Mouse (Mus musculus) MEL-GATA-1-ER (cell line): ENCODE data around the gene Psmd10.

ENCODE experiments used
- DNase-seq: peaks from one replicate; pipeline ENCODE4 v3.0.0-alpha.2; 2012; ENCODE audit warnings: low read depth; ENCODE audit errors: extremely low read depth

Gene Psmd10

GRCm38 (mm10) chrX:140956272-140956940, at the start of gene Psmd10, which contains the start of gene Atg4a:
Gene Psmd10, minus strand, starts transcription at chrX:140956728.
Gene Atg4a, plus strand, starts transcription at chrX:140956907.
- peak; percentile 99 for DNase-seq

- DNase-seq = no peak
Observed at GRCm38 (mm10) chrX:140998885-140999284, 42.4 kb upstream of the Psmd10 start.

- DNase-seq = no peak
Observed at GRCm38 (mm10) chrX:140997912-140998545, 41.5 kb upstream of the Psmd10 start.

- no peak for DNase-seq
Observed at GRCm38 (mm10) chrX:140996909-140997516, 40.5 kb upstream of the Psmd10 start.

GRCm38 (mm10) chrX:140985256-140985655, 28.7 kb upstream of the Psmd10 start:
- DNase-seq = no peak

- DNase-seq = peak; percentile 63
Observed at GRCm38 (mm10) chrX:140984795-140985194, 28.3 kb upstream of the Psmd10 start.

- no peak for DNase-seq
Observed at GRCm38 (mm10) chrX:140983206-140983960, 26.9 kb upstream of the Psmd10 start.

GRCm38 (mm10) chrX:140980163-140980562, 23.6 kb upstream of the Psmd10 start:
- DNase-seq = no peak

- no peak for DNase-seq
Observed at GRCm38 (mm10) chrX:140979546-140979945, 23.0 kb upstream of the Psmd10 start.

- no peak for DNase-seq
Observed at GRCm38 (mm10) chrX:140978943-140979342, 22.4 kb upstream of the Psmd10 start.

GRCm38 (mm10) chrX:140956959-140957358, 431 bp upstream of the Psmd10 start:
- no peak for DNase-seq

- DNase-seq = peak; percentile 29
Observed at GRCm38 (mm10) chrX:140953618-140954017, 2.9 kb downstream of the Psmd10 start.

- no peak for DNase-seq
Observed at GRCm38 (mm10) chrX:140936271-140936670, 20.3 kb downstream of the Psmd10 start.

GRCm38 (mm10) chrX:140933263-140933662, 23.3 kb downstream of the Psmd10 start:
- DNase-seq = peak; percentile 37

GRCm38 (mm10) chrX:140932066-140932465, 24.5 kb downstream of the Psmd10 start:
- DNase-seq = no peak

GRCm38 (mm10) chrX:140921321-140921720, 35.2 kb downstream of the Psmd10 start:
- no peak for DNase-seq

GRCm38 (mm10) chrX:140907360-140907759, 49.2 kb downstream of the Psmd10 start, which contains the start of gene Vsig1:
Gene Vsig1, plus strand, starts transcription at chrX:140907608.
- no peak for DNase-seq

- no peak for DNase-seq
Observed at GRCm38 (mm10) chrX:140903487-140903886, 53.0 kb downstream of the Psmd10 start.
